In the genomic region with DNA sequence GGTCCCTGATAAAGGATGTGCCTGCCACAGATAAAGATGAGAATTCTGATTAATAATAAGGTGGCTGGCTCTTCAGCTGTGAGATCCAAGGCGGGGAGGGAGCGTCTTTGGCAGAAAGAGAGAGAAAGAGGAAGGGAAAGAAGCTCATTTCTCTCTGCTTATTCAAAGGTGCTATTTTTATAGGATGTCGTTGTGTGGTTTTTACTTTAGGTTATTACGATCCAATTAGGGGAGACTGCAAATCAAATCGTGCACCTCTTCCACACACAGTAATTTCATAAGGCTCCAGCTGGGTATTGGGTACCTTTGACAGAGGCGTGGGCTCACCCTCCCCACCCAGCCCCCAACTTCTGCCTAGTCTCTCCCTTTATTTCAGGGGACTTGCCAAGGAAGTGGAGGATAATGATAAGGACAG, we compare ENCODE assay signal across 10 mouse cellular contexts. TPM values are rescaled to one million over a fixed set of nuclear protein-coding genes. Genes with fewer than 3 reads are reported as not detected.
DNase-seq lines count a peak whose midpoint lies in the region; ATAC-seq and TF ChIP-seq lines count a peak whose summit lies in the region.
"Had no signal": no experiment of that assay in that cellular context is flagged by ENCODE, and none has a peak within 500 bp of the region (broad histone marks: within the 10 kb centered on the region; RNA-seq: fewer than 3 reads in every experiment).

No protein-coding gene starts in this region.

- no peak for TF ChIP-seq EP300 in heart, adult 2 months (IDR thresholded peaks at IDR 0.05; ENCODE audit: insufficient read depth, low read depth, low read length)

- no peak overlapping the region for H3K9ac ChIP-seq in heart, embryonic 16.5 days (ENCODE audit: low read length)
- H3K9ac ChIP-seq in heart, adult 2 months (ENCODE audit: low read depth, low read length), result no peak overlapping the region
- peak overlapping the region; percentile 86 for H3K9ac ChIP-seq in hindbrain, embryonic 13.5 days
- H3K9ac ChIP-seq in midbrain, embryonic 15.5 days, result peak overlapping the region; percentile 87
- H3K9ac ChIP-seq: liver, embryonic 14.5 days had no signal

- H3K79me2 ChIP-seq in heart, adult 2 months (replicated peaks; ENCODE audit: control insufficient read depth, insufficient read depth, low read length), result no peaks in the 10 kb centered on the region

- DNase-seq in heart, adult 2 months, result no peak
- DNase-seq in embryo, embryonic 11 days, result peak; percentile 3
- no peak for DNase-seq in c-Kit-positive CD71-positive TER-119-positive erythroid progenitor cells, embryonic 14.5 days (ENCODE audit: low spot score)
- no peak for DNase-seq in cerebellum, adult 9-11 months
- no peak for DNase-seq in spleen, postnatal 14 days (ENCODE audit: low spot score in 2 of 2)

- H3K4me2 ChIP-seq in heart, embryonic 16.5 days (ENCODE audit: low read depth, low read length), result peak overlapping the region; percentile 72; the same call in 1 of the 2 replicates
- peak overlapping the region; percentile 66 for H3K4me2 ChIP-seq in hindbrain, embryonic 13.5 days
- H3K4me2 ChIP-seq in midbrain, embryonic 15.5 days, result peak overlapping the region; percentile 80

- no peak for ATAC-seq in heart, embryonic 16.5 days (replicated peaks; ENCODE audit: extremely low read depth, insufficient read depth, low FRiP score)
- peak; percentile 79 for ATAC-seq in hindbrain, embryonic 13.5 days (ENCODE audit: low FRiP score)
- ATAC-seq in midbrain, embryonic 15.5 days (replicated peaks), result peak; percentile 80

- H3K9me3 ChIP-seq in heart, embryonic 16.5 days (replicated peaks; ENCODE audit: control insufficient read depth, low read length), result no peaks in the 10 kb centered on the region
- H3K9me3 ChIP-seq in hindbrain, embryonic 13.5 days, result no peaks in the 10 kb centered on the region
- no peaks in the 10 kb centered on the region for H3K9me3 ChIP-seq in midbrain, embryonic 15.5 days

- H3K4me1 ChIP-seq in heart, embryonic 16.5 days (ENCODE audit: control insufficient read depth, insufficient read depth, low read length), result peaks cover 5% of the 10 kb centered on the region
- no peaks in the 10 kb centered on the region for H3K4me1 ChIP-seq in heart, adult 2 months (ENCODE audit: control insufficient read depth, insufficient read depth, low read length)
- peaks cover 13% of the 10 kb centered on the region for H3K4me1 ChIP-seq in hindbrain, embryonic 13.5 days (replicated peaks)
- H3K4me1 ChIP-seq in midbrain, embryonic 15.5 days, result peaks cover 23% of the 10 kb centered on the region

- H3K4me3 ChIP-seq in heart, embryonic 16.5 days (ENCODE audit: low read length), result no peak overlapping the region
- H3K4me3 ChIP-seq in heart, adult 2 months, result no peak overlapping the region
- peak overlapping the region; percentile 59 for H3K4me3 ChIP-seq in hindbrain, embryonic 13.5 days
- peak overlapping the region; percentile 83 for H3K4me3 ChIP-seq in midbrain, embryonic 15.5 days

- no peak for TF ChIP-seq CTCF in heart, adult 2 months (IDR thresholded peaks at IDR 0.05)

- intact Hi-C loops in heart, adult 2 months (cut with DNase I), result no loop called here

- WGBS in heart, embryonic 16.5 days, result 14% methylated on average over 6 of the region's 6 CpGs
- 21% methylated on average over 6 of the region's 6 CpGs for WGBS in heart, adult 2 months
- 15% methylated on average over 6 of the region's 6 CpGs for whole genome bisulfite sequencing in hindbrain, embryonic 13.5 days
- WGBS in midbrain, embryonic 15.5 days, result 9% methylated on average over 6 of the region's 6 CpGs

- no peak overlapping the region for H3K27ac ChIP-seq in heart, embryonic 16.5 days (ENCODE audit: low read length)
- no peak overlapping the region for H3K27ac ChIP-seq in heart, adult 2 months
- H3K27ac ChIP-seq in hindbrain, embryonic 13.5 days, result peak overlapping the region; percentile 88
- peak overlapping the region; percentile 94 for H3K27ac ChIP-seq in midbrain, embryonic 15.5 days
- H3K27ac ChIP-seq: liver, embryonic 14.5 days had no signal

- no peaks in the 10 kb centered on the region for H3K36me3 ChIP-seq in heart, embryonic 16.5 days (ENCODE audit: control insufficient read depth, insufficient read depth)
- H3K36me3 ChIP-seq in heart, adult 2 months (ENCODE audit: control insufficient read depth, insufficient read depth, low read length), result no peaks in the 10 kb centered on the region
- H3K36me3 ChIP-seq in hindbrain, embryonic 13.5 days, result no peaks in the 10 kb centered on the region
- no peaks in the 10 kb centered on the region for H3K36me3 ChIP-seq in midbrain, embryonic 15.5 days (replicated peaks)

- TF ChIP-seq POLR2A in heart, adult 2 months (IDR thresholded peaks at IDR 0.05; ENCODE audit: insufficient read depth, low read depth, low read length), result no peak

- no peaks in the 10 kb centered on the region; the same call in 1 of the 2 replicates for H3K27me3 ChIP-seq in heart, embryonic 16.5 days (ENCODE audit: control insufficient read depth, insufficient read depth, low read length)
- no peaks in the 10 kb centered on the region for H3K27me3 ChIP-seq in heart, adult 2 months (ENCODE audit: control insufficient read depth, insufficient read depth, low read length)
- H3K27me3 ChIP-seq in hindbrain, embryonic 13.5 days, result no peaks in the 10 kb centered on the region
- no peaks in the 10 kb centered on the region for H3K27me3 ChIP-seq in midbrain, embryonic 15.5 days (replicated peaks)

RNA-seq across cellular contexts. Expression of gene Clvs2, which starts 1.0 kb away (rescaled TPM):
- polyA plus RNA-seq in heart, embryonic 16.5 days (2015; fragmentation: Nextera tagmentation; extraction: Ambion mirVana), result not detected in 2 replicates
- not detected for total RNA-seq in heart, adult 2 months (2021)
- polyA plus RNA-seq in heart, adult 2 months (2012; rRNA removed), result not detected in 2 replicates
- 13.4 and 14.7 TPM in 2 replicates for polyA plus RNA-seq in hindbrain, embryonic 13.5 days (2015; fragmentation: Nextera tagmentation; extraction: Ambion mirVana)
- polyA plus RNA-seq in midbrain, embryonic 15.5 days (2015; fragmentation: Nextera tagmentation; extraction: Ambion mirVana), result 21.2 and 23.4 TPM in 2 replicates
- polyA plus RNA-seq: gonadal fat pad, adult 2 months; liver, embryonic 14.5 days had no signal

Comparison
In these comparisons a context has a peak if more than half of its experiments do, and no peak if none do; other contexts are left out.
1. H3K27ac ChIP-seq: peak in hindbrain, embryonic 13.5 days (single experiment) and midbrain, embryonic 15.5 days (single experiment); none in heart, embryonic 16.5 days (single experiment) and heart, adult 2 months (single experiment).
2. H3K4me3 ChIP-seq: peak in hindbrain, embryonic 13.5 days (single experiment) and midbrain, embryonic 15.5 days (single experiment); none in heart, embryonic 16.5 days (single experiment) and heart, adult 2 months (single experiment).
3. H3K9ac ChIP-seq: peak in hindbrain, embryonic 13.5 days (single experiment) and midbrain, embryonic 15.5 days (single experiment); none in heart, embryonic 16.5 days (single experiment) and heart, adult 2 months (single experiment).
4. RNA of gene Clvs2, which starts 1.0 kb away (polyA plus RNA-seq): 21.2 to 23.4 TPM in midbrain, embryonic 15.5 days and 13.4 to 14.7 TPM in hindbrain, embryonic 13.5 days; not detected in heart, adult 2 months and not detected in heart, embryonic 16.5 days; every median in the first group is over 10 times any median in the second.
5. Peak in every context shown above with its lines, with median percentiles within 50 percentile points of each other: H3K4me2 ChIP-seq.